Mouse (Mus musculus) limb, embryonic 14.5 days (tissue): ENCODE measurements around the gene Rbl1. TPM values are rescaled to one million over a fixed set of nuclear protein-coding genes. Genes with fewer than 3 reads are reported as not detected.

Source experiments
- ATAC-seq: fragments of 200-750 bp; cut with Nextera tagmentation; 2 replicates; pipeline ENCODE4 v1.8.0; 2017; ENCODE audit warnings: low read depth, moderate number of reproducible peaks, moderate TSS enrichment; ENCODE audit not compliant: low FRiP score
- DNase-seq: peaks from one replicate; pipeline ENCODE4 v3.0.0-alpha.2; 2015; ENCODE audit warnings: low spot score
- H3K27ac ChIP-seq: fragments of 300-500 bp; sonication (generic); replicated peaks from 2 replicates; pipeline ENCODE4 v1.5.1; 2014; ENCODE audit warnings: low read depth, mild to moderate bottlenecking, low read length, moderate library complexity, mixed read lengths
- H3K27me3 ChIP-seq: fragments of 300-500 bp; sonication (generic); 2 replicates; pipeline ENCODE4 v1.6.1; 2014; ENCODE audit warnings: low read length, mixed read lengths; ENCODE audit not compliant: control insufficient read depth, insufficient read depth
- H3K36me3 ChIP-seq: fragments of 300-500 bp; sonication (generic); 2 replicates; pipeline ENCODE4 v1.6.1; 2014; ENCODE audit warnings: mild to moderate bottlenecking, low read length, moderate library complexity, mixed read lengths; ENCODE audit not compliant: control insufficient read depth, insufficient read depth
- H3K4me1 ChIP-seq: fragments of 300-500 bp; sonication (generic); 2 replicates; pipeline ENCODE4 v1.6.1; 2014; ENCODE audit warnings: antibody characterized with exemption, low read length, mixed read lengths; ENCODE audit not compliant: control insufficient read depth, insufficient read depth
- H3K4me2 ChIP-seq: fragments of 300-500 bp; sonication (generic); replicated peaks from 2 replicates; pipeline ENCODE4 v1.6.1; 2014; ENCODE audit warnings: low read depth, mild to moderate bottlenecking, low read length, moderate library complexity; ENCODE audit not compliant: severe bottlenecking
- H3K4me3 ChIP-seq: fragments of 300-500 bp; sonication (generic); replicated peaks from 2 replicates; pipeline ENCODE4 v1.5.1; 2014; ENCODE audit warnings: low read length
- H3K9ac ChIP-seq: fragments of 300-500 bp; sonication (generic); 2 replicates; pipeline ENCODE4 v1.6.1; 2014; ENCODE audit warnings: mild to moderate bottlenecking, low read depth, low read length, moderate library complexity; ENCODE audit not compliant: severe bottlenecking
- H3K9me3 ChIP-seq: fragments of 300-500 bp; sonication (generic); 2 replicates; pipeline ENCODE4 v1.6.1; 2016; ENCODE audit warnings: low read length; ENCODE audit not compliant: control insufficient read depth
- POLR2A ChIP-seq: fragments of 200-500 bp; IDR thresholded peaks from 2 replicates; pipeline ENCODE4 v1.8.0; 2012; ENCODE audit warnings: inconsistent platforms, mild to moderate bottlenecking, moderate library complexity, borderline replicate concordance; ENCODE audit not compliant: insufficient read depth, insufficient read length; ENCODE audit errors: extremely low read depth
- WGBS: fragments of 180-500 bp; shearing (Covaris S2); extraction: QIAGEN DNeasy Blood & Tissue Kit; methylation state at CpG from one replicate; pipeline ENCODE4 v1.1.7; 2014; 5-methylcytosine and 5-hydroxymethylcytosine counted together
- polyA plus RNA-seq, 2 experiments: library from polyadenylated mRNA; depleted of rRNA in 1 of 2; stranded (reverse) in 1 of 2; unstranded in 1 of 2; fragments of >200 nt; fragmentation: Nextera tagmentation in 1 of 2; extraction: Ambion mirVana in 1 of 2; gene quantifications; 2 replicates each; pipeline versions ENCODE4 v1.2.1 to v1.2.3; 2012 to 2014

Gene Rbl1
- polyA plus RNA-seq, 2 experiments = 19.9 to 20.2 TPM

- no peak for ATAC-seq
- H3K4me3 ChIP-seq = no peak overlapping the region
- H3K9ac ChIP-seq = no peak overlapping the region
- peaks cover 5% of the 10 kb centered on the region for H3K4me1 ChIP-seq
- no peak for DNase-seq
- no peak for TF ChIP-seq POLR2A
- H3K4me2 ChIP-seq = no peak overlapping the region
- no peaks in the 10 kb centered on the region for H3K27me3 ChIP-seq
- peaks cover 9% of the 10 kb centered on the region; the same call in 1 of the 2 replicates for H3K36me3 ChIP-seq
- H3K27ac ChIP-seq = no peak overlapping the region
- no peaks in the 10 kb centered on the region for H3K9me3 ChIP-seq
- 73% methylated on average over 11 of the region's 11 CpGs for WGBS
Measured at GRCm38 (mm10) chr2:157129601-157130164, 74.7 kb downstream of the Rbl1 start.

DNA sequence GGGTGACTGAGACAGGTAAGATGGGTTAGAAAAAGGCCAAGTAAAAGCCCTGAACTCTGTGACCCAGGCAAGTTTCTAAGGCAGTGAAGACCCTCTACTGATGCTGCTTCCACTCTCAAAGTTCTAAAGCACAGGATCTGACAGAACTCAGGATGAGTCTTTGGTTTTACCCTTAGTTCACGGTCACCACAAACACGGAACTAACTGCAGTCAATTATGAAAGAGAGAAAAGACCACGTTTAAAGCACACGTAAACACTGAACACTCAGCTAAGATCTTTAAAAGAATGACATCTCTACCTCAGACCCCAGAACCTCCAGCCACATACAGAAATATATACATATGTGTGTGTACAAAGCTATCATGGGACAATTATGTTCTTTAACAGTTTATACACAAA, 75.2 kb downstream of the Rbl1 start:
- no peak for TF ChIP-seq POLR2A
- 90% methylated on average over 4 of the region's 4 CpGs for WGBS
- ATAC-seq = no peak
- Histone ChIP-seq H3K4me2 (no peak overlapping the region), H3K4me1 (peaks cover 5% of the 10 kb centered on the region), H3K36me3 (peaks cover 13% of the 10 kb centered on the region; the same call in 1 of the 2 replicates), H3K9ac (no peak overlapping the region), H3K27me3 (no peaks in the 10 kb centered on the region), H3K9me3 (no peaks in the 10 kb centered on the region), H3K4me3 (no peak overlapping the region), H3K27ac (no peak overlapping the region)
- DNase-seq = no peak

- ATAC-seq = no peak
- Histone ChIP-seq H3K4me1 (no peaks in the 10 kb centered on the region), H3K9ac (no peak overlapping the region), H3K27me3 (no peaks in the 10 kb centered on the region), H3K9me3 (no peaks in the 10 kb centered on the region), H3K27ac (no peak overlapping the region), H3K4me2 (no peak overlapping the region), H3K4me3 (no peak overlapping the region), H3K36me3 (peaks cover 15% of the 10 kb centered on the region; the same call in 1 of the 2 replicates)
- 74% methylated on average over 4 of the region's 4 CpGs for WGBS
- TF ChIP-seq POLR2A = no peak
- DNase-seq = no peak
Measured at GRCm38 (mm10) chr2:157128072-157128471, 76.3 kb downstream of the Rbl1 start.

DNA sequence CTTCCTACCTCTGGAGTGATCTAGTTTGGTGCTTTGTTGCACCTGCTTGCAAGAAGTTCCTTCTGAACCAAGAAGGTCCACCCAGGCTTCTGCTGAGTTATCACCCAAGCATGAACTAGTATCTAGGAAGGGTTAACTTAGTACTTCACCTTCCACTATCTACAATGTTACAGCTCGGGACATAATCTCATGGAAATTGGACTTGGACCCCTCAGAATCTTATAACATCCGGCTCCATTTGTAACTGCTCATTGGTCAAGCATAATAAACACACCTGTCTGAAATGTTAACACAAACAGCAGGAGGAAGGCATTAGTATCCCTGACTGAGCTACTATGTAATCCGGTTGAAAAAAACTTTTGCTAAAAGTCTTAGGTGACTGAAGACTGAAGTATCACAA, 77.0 kb downstream of the Rbl1 start:
- no peak overlapping the region for H3K4me3 ChIP-seq

GRCm38 (mm10) chr2:157125246-157125645, 79.1 kb downstream of the Rbl1 start:
- Histone ChIP-seq H3K27me3 (no peaks in the 10 kb centered on the region), H3K4me2 (no peak overlapping the region), H3K36me3 (peaks cover 28% of the 10 kb centered on the region), H3K27ac (no peak overlapping the region), H3K9ac (no peak overlapping the region), H3K9me3 (no peaks in the 10 kb centered on the region), H3K4me3 (no peak overlapping the region), H3K4me1 (no peaks in the 10 kb centered on the region)
- no peak for TF ChIP-seq POLR2A
- 93% methylated on average over 3 of the region's 3 CpGs for WGBS
- DNase-seq (no peak), ATAC-seq (no peak)

More for the DNA sequence above, 77.0 kb downstream of the Rbl1 start:
- H3K9me3 ChIP-seq = no peaks in the 10 kb centered on the region
- peaks cover 15% of the 10 kb centered on the region; the same call in 1 of the 2 replicates for H3K36me3 ChIP-seq
- DNase-seq = no peak
- no peak overlapping the region for H3K4me2 ChIP-seq
- no peaks in the 10 kb centered on the region for H3K4me1 ChIP-seq
- H3K27ac ChIP-seq = no peak overlapping the region
- no peak for TF ChIP-seq POLR2A
- H3K9ac ChIP-seq = no peak overlapping the region
- ATAC-seq = no peak
- no peaks in the 10 kb centered on the region for H3K27me3 ChIP-seq
- WGBS = 93% methylated on average over 3 of the region's 3 CpGs
